Mouse (Mus musculus) testis, adult 2 months (tissue): ENCODE measurements around the gene Olfr1012. TPM values are rescaled to one million over a fixed set of nuclear protein-coding genes. Genes with fewer than 3 reads are reported as not detected.
"Not testable (repeated sequence)": the region's sequence is repeated elsewhere in the genome, so short reads cannot be mapped to it uniquely, and the experiment has no call there.

Experiments
- H3K27ac ChIP-seq: fragments of 200-500 bp; 2 replicates; pipeline ENCODE4 v1.5.1; 2012; ENCODE audit warnings: low read depth, low read length; ENCODE audit not compliant: control insufficient read depth, insufficient read depth
- H3K27me3 ChIP-seq: fragments of 200-500 bp; 2 replicates; pipeline ENCODE4 v1.6.1; 2012; ENCODE audit warnings: mild to moderate bottlenecking, low read length, moderate library complexity; ENCODE audit not compliant: control insufficient read depth, insufficient read depth
- H3K36me3 ChIP-seq: fragments of 200-500 bp; 2 replicates; pipeline ENCODE4 v1.6.1; 2012; ENCODE audit warnings: mild to moderate bottlenecking, low read length; ENCODE audit not compliant: control insufficient read depth, insufficient read depth
- H3K4me1 ChIP-seq: fragments of 200-500 bp; 2 replicates; pipeline ENCODE4 v1.6.1; 2012; ENCODE audit warnings: low read length; ENCODE audit not compliant: control insufficient read depth, insufficient read depth
- H3K4me3 ChIP-seq: fragments of 200-500 bp; 2 replicates; pipeline ENCODE4 v1.5.1; 2012; ENCODE audit warnings: low read depth, mild to moderate bottlenecking, low read length, moderate library complexity, mixed read lengths; ENCODE audit not compliant: control insufficient read depth
- CTCF ChIP-seq: fragments of 200-500 bp; IDR thresholded peaks from 2 replicates; pipeline ENCODE4 v1.5.1; 2012; ENCODE audit warnings: low read depth, mild to moderate bottlenecking, inconsistent platforms, low read length, moderate library complexity; ENCODE audit not compliant: control insufficient read depth, insufficient read depth, insufficient replicate concordance
- POLR2A ChIP-seq: fragments of 200-500 bp; IDR thresholded peaks from 2 replicates; pipeline ENCODE4 v1.6.1; 2012; ENCODE audit warnings: low read depth, mild to moderate bottlenecking, inconsistent platforms, low read length, moderate library complexity; ENCODE audit not compliant: control insufficient read depth
- polyA plus RNA-seq: library from polyadenylated mRNA; depleted of rRNA; stranded (reverse); fragments of >200 nt; gene quantifications from 2 replicates; pipeline ENCODE4 v1.2.3, GENCODE M21; 2012; rRNA removed

Gene Olfr1012
- polyA plus RNA-seq, 1 experiment, result not detected

GRCm38 (mm10) chr2:85725793-85726192 lies 36.8 kb downstream of the Olfr1012 start:
- Histone ChIP-seq H3K4me1 (no peaks in the 10 kb centered on the region), H3K27ac (no peak overlapping the region), H3K27me3 (no peaks in the 10 kb centered on the region), H3K36me3 (no peaks in the 10 kb centered on the region), H3K4me3 (no peak overlapping the region)
- no peak for TF ChIP-seq CTCF
- no peak for TF ChIP-seq POLR2A

DNA sequence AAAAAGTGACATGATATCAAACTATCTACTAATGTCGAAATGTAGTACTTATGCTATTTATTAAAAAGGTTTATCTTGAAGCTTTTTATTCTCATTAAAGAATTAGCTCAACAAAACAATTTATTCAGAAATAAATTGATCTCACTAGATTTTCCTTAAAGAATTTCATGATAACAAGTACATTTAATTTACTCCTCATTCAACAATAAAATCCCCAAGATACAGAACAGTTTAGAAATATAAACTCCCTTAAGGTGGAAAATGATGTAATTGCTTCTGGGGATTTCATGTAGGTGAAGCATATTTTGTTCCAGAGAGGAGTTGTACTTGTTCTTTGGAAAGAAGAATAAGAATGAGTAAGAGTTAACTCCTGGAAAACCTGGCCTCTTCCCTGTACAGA lies 47.4 kb downstream of the Olfr1012 start, which contains the start of gene Olfr1009:
Gene Olfr1009 (plus strand): TSS at position 301 of the 400 bp plus-strand sequence.
- Histone ChIP-seq H3K4me1 (no peaks in the 10 kb centered on the region), H3K27me3 (no peaks in the 10 kb centered on the region), H3K27ac (no peak within 1 kb of the TSS), H3K4me3 (no peak within 1 kb of the TSS), H3K36me3 (no peaks in the 10 kb centered on the region)
- TF ChIP-seq POLR2A, result no peak

DNA sequence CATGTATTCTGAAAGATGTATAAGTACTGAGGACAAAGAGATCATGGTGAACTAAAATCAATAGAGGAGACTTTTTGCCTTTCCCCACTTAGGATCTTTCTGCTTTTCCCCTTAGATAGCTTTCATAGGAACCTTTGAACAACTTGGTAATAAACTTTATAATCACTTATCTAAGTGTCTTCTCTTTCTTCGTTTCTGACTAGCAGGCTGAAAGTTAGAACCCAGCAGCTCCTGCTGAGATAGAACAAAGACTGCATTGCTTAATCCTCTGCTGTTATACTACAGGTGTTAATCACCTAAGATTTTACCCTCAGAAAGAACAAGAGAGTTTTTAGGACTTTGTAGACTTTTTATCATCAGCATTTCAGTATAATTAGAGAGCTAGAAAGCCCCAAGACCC lies 51.4 kb downstream of the Olfr1012 start:
- Histone ChIP-seq H3K36me3 (no peaks in the 10 kb centered on the region), H3K27me3 (no peaks in the 10 kb centered on the region), H3K4me1 (no peaks in the 10 kb centered on the region), H3K27ac (no peak overlapping the region), H3K4me3 (no peak overlapping the region)
- no peak for TF ChIP-seq POLR2A
- no peak for TF ChIP-seq CTCF

DNA sequence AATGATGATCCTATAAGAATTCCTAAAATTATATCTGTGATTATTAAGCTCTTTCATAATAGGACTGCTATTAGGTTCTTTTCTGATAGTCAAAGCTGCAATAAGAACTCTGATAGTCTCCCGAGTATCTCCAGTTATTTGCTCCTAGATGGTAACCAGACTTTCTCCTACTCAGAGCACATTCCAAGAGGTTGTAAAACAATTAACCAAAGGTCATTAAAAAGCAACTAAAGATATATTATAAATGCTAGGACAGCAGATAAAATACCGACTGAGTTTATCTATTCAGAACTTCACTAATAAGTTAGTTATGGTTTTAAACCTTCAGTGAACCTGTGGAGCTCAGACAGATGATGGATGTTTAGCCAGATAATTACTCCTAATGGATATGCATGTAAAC lies 51.9 kb downstream of the Olfr1012 start:
- H3K27ac ChIP-seq, H3K27me3 ChIP-seq, H3K4me3 ChIP-seq, H3K36me3 ChIP-seq, H3K4me1 ChIP-seq: not testable (repeated sequence)

Other genes starting within 250 kb of the Olfr1012 start
- gene 4833423E24Rik, start 243.7 kb downstream of the Olfr1012 start, polyA plus RNA-seq, result not detected in 2 replicates
- gene Olfr996, start 183.6 kb downstream of the Olfr1012 start, polyA plus RNA-seq, result not detected in 2 replicates
- gene Olfr998, start 173.8 kb downstream of the Olfr1012 start, polyA plus RNA-seq, result not detected in 2 replicates
- gene Olfr1000, start 150.9 kb downstream of the Olfr1012 start, polyA plus RNA-seq, result not detected in 2 replicates
- gene Olfr1002, start 112.1 kb downstream of the Olfr1012 start, polyA plus RNA-seq, result not detected in 2 replicates
- not detected in 2 replicates for gene Olfr154, start 98.3 kb downstream of the Olfr1012 start, polyA plus RNA-seq
- not detected in 2 replicates for gene Olfr1006, start 84.0 kb downstream of the Olfr1012 start, polyA plus RNA-seq
- gene Olfr1008, start 73.3 kb downstream of the Olfr1012 start, polyA plus RNA-seq, result not detected in 2 replicates
- gene Olfr1009, start 47.3 kb downstream of the Olfr1012 start, polyA plus RNA-seq, result not detected in 2 replicates
- gene Olfr1013, start 4.3 kb upstream of the Olfr1012 start, polyA plus RNA-seq, result not detected in 2 replicates
- not detected in 2 replicates for gene Olfr1014, start 9.9 kb upstream of the Olfr1012 start, polyA plus RNA-seq
- not detected in 2 replicates for gene Olfr1015, start 19.3 kb upstream of the Olfr1012 start, polyA plus RNA-seq
- gene Olfr1016, start 39.8 kb upstream of the Olfr1012 start, polyA plus RNA-seq, result not detected in 2 replicates
- gene Olfr1018, start 55.7 kb upstream of the Olfr1012 start, polyA plus RNA-seq, result not detected in 2 replicates
- gene Olfr1019, start 82.7 kb upstream of the Olfr1012 start, polyA plus RNA-seq, result not detected in 2 replicates
- gene Olfr1020, start 84.3 kb upstream of the Olfr1012 start, polyA plus RNA-seq, result not detected in 2 replicates
- gene Olfr1022, start 105.8 kb upstream of the Olfr1012 start, polyA plus RNA-seq, result not detected in 2 replicates
- gene Olfr1023, start 122.9 kb upstream of the Olfr1012 start, polyA plus RNA-seq, result not detected in 2 replicates
- gene Olfr1024, start 142.3 kb upstream of the Olfr1012 start, polyA plus RNA-seq, result not detected in 2 replicates
- gene Olfr1025-ps1, start 152.4 kb upstream of the Olfr1012 start, polyA plus RNA-seq, result not detected in 2 replicates
- not detected in 2 replicates for gene Olfr1026, start 158.8 kb upstream of the Olfr1012 start, polyA plus RNA-seq
- not detected in 2 replicates for gene Olfr1028, start 187.7 kb upstream of the Olfr1012 start, polyA plus RNA-seq
- 0.02 and 0.31 TPM in 2 replicates for gene Olfr1029, start 211.1 kb upstream of the Olfr1012 start, polyA plus RNA-seq
- gene Olfr1030, start 216.5 kb upstream of the Olfr1012 start, polyA plus RNA-seq, result not detected in 2 replicates
- not detected in 2 replicates for gene Olfr1031, start 227.5 kb upstream of the Olfr1012 start, polyA plus RNA-seq
- not detected in 2 replicates for gene Olfr1032, start 242.8 kb upstream of the Olfr1012 start, polyA plus RNA-seq